Mouse (Mus musculus): Measurements from ENCODE around the gene Raver2. TPM values are rescaled to one million over a fixed set of nuclear protein-coding genes. Genes with fewer than 3 reads are reported as not detected.

The Raver2 gene
- total RNA-seq, 1 experiment from 2014 or later: 4.6 TPM

- no peak for DNase-seq
Measured at GRCm38 (mm10) chr4:101107122-101107521, 38.3 kb downstream of the Raver2 start.

DNA sequence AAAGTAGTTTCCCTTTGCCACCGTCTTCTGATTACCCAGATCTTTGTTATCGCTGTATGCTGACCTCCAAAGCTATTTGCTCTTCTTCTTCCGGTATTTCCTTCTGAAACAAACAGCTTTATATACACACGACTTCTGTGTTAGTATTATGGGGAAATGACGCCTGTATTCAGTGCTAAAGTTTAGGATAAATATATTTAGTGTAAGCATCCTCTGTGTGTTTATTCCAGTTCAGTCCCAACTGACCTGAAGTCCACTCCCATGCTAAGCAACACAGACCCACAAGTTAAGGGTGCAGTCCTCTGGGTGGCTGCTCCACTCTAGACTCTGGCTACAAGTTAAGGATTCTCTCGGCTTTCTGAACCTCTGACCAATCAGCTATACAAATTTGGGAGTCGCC, 52.2 kb downstream of the Raver2 start:
- no peak for DNase-seq

DNA sequence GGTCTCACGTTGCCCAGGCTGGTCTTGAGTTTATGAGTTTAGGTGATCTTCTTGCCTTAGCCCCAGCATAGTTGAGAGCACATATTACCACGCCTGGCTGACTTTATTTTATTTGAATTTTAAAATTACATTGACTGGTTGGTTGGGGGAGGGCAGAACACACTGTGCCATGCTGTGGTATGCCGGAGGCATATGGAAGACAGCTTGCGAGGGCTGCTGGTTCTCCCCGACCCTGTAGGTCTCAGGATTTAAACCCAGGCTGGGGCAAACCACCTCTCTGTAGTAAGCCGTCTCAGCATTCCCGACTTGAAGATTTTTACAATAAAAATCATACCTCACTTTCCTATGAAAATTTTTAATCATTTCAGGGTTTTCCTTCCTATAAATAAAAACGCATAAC, 66.2 kb downstream of the Raver2 start:
- no peak for DNase-seq

DNA sequence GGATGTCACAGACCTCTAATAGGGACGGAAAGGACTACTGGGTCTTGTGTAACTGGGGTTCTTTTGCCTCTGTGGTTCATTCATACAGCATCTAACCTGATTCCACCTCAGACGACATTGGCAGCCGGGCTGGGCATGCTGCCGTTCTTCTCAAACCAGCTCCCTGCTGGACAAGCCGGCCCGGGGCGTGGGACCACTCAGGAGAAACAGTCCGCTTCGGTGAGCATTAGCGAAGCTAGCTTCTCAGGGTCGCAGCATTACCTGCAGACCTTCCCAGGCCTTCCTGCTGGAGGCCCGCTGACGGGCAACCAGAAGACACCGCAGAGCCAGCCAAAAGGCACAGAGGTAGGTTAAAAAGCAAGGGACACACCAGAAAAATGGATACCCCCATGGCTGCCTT, 67.1 kb downstream of the Raver2 start:
- no peak for DNase-seq

DNA sequence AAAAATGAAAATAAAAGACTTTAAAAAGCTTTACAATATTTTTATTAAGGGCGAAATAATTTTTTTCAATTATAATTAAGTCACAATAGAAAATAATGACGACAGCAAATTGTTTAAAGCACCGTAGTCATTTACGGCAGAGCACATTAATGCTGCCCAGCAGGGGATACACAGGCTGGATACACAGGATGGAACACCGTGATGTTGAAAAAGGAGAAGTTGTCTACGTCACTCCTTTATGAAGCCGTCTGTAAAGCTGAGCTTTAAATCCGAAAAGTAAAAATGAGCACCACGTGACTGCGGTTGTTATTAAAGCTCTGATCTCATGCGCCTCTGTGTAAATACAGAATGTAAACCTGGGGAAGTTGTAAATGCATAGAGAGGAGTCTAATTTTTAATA, 69.2 kb downstream of the Raver2 start:
- no peak for DNase-seq

DNA sequence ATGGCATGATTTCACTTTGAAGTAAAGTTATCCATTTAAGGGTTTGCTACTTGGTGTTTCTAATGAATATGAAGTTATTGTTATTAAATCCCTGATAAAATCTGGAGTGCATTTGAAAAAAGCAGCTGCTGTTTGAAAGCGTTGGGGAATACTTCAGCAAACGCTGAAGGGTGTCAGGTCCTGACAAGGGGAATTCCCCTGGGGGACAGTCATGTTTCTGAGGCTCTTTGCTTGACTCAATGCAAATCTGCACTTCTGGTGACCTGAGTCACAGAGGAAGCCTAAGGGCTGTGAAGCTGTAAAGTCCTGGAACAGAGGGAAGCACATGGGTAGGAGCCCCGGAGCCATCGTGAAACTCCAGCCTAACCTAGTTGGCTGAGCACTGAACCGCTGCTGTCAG, 73.0 kb downstream of the Raver2 start:
- no peak for DNase-seq

DNA sequence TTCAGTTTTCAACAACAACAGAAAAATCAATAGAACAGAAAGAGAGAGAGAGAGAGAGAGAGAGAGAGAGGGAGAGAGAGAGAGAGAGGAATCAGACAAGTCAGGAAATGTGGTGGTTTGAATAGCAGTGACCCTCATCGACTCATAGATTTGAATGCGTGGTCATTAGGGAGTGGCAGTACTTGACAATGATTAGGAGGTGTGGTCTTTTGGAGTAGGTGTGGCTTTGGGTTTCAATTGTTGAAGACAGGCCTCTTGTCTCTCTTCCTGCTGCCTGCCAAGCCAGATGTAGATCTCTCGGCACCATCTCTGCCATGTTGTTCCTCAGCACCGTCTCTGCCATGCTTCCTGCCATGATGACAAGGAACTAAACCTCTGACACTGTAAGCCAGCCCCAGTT, 75.1 kb downstream of the Raver2 start:
- no peak for DNase-seq

- DNase-seq: no peak
Measured at GRCm38 (mm10) chr4:101144361-101144760, 75.6 kb downstream of the Raver2 start.

GRCm38 (mm10) chr4:101144790-101145189, 76.0 kb downstream of the Raver2 start:
- DNase-seq: no peak

GRCm38 (mm10) chr4:101146047-101146745, 77.4 kb downstream of the Raver2 start:
- peak; percentile 51 for DNase-seq

GRCm38 (mm10) chr4:101146891-101147655, 78.3 kb downstream of the Raver2 start:
- no peak for DNase-seq

- peak; percentile 20 for DNase-seq
Measured at GRCm38 (mm10) chr4:101155541-101155940, 86.8 kb downstream of the Raver2 start.

- DNase-seq: no peak
Measured at GRCm38 (mm10) chr4:101157476-101157875, 88.7 kb downstream of the Raver2 start.

- no peak for DNase-seq
Measured at GRCm38 (mm10) chr4:101158282-101158681, 89.5 kb downstream of the Raver2 start.

DNA sequence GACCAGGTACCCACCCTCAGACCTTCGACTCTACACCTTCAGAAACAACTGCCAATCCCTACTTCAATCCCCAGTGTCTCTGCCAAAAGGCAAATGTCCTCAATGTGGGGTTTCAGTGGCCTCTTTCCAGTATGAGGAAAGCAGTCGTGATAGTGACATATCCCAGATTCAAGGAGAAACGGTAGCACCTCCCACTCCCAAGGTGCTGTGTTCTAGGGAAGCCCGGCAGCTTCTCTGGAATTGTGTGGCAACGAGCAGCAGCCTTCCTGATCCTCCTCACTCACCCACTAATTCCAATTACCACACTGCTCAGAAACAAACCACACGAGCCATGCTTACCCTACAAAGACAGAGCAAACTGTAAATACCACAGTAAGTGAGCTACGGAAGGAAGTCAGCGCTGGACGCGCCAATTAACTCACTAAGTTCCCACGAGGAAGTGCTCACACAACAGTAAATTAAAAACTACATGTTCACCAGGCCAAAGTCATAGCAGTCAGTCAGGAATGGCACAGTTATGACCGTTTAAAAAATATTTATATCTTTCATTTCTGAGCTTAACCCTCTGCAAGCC, 90.5 kb downstream of the Raver2 start:
- DNase-seq: no peak

DNA sequence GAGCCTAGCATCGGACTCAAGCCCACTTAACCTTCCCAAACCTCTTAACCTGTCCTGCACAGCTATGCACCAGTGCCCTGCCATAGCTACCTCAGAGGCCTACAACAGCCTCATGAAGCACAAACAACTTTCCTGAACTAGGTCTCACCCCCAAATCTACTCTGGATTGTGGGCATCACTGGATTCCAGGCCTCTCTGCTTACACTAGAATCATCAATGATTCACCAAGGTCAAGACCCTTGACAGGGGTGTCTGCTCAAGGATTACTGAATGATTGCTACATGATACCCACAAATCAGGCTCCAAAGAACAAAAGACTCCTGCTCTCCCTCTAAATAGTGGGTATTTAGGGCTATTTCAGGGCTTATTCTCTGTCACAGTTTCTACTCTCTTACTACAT, 92.0 kb downstream of the Raver2 start:
- DNase-seq: no peak

- no peak for DNase-seq
Measured at GRCm38 (mm10) chr4:101164189-101164588, 95.4 kb downstream of the Raver2 start.

DNA sequence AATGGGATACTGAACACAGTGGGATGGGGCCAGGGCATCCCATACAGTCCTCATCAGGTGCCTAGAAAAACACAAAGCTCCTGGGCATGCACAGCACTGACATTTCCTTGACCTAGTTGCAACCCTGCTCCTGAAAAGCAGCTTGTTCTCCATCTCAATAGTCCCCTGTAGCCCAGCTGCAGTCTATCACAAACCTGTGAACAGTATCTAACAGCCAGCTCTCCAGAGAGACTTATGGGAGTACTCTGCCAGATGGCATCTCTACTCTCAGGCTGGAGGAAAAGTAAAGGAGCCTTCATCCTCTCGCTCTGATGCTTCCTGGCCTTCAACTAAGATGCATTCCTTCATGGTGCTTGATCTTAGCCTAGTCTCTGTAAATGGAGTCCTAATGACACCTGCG, 95.9 kb downstream of the Raver2 start:
- DNase-seq: no peak

GRCm38 (mm10) chr4:101165776-101166175, 97.0 kb downstream of the Raver2 start:
- DNase-seq: no peak

DNA sequence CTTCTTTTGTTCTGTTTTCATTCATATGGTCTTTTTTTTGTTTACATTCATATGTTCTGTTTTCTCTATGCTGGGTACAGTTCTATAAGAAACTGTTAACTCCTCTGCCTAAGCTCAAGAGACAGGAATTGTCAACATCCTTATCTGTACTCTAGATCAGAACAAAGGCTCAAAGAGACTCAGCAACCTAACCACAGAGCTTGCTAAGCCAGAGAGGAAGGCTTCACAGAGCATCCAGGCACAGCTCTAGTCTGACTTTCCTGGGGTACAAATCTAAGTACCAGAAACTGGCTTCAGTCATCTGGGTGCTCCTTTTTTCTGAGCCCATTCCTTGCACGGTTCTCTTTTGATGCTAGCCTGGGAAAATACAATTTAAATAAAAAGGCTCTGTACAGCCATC, 99.0 kb downstream of the Raver2 start:
- no peak for DNase-seq

GRCm38 (mm10) chr4:101168189-101168778, 99.5 kb downstream of the Raver2 start:
- peak; percentile 23 for DNase-seq

DNA sequence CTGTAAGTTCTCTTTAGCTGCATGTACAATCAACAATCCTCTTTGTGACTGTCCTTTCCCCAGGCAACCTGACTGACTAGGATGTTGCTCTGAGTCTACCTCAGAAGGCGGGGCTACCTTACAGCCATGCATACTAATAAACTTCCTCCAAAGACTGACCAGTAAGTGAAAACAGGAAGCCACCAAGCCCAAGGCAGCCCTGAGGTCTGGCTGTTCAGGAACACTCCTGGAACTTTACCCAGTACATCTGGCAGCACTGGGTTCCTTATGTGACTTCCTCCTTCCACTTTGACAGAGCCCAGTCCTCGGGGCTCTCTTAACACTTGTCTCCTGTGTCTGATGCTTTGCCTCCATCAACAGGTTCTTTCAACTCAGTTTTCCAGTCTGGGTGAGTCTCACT, 104.0 kb downstream of the Raver2 start:
- no peak for DNase-seq
